Mouse (Mus musculus): ENCODE data around the gene Rgmb.

- TF ChIP-seq CTCF (IDR thresholded peaks at IDR 0.05; ENCODE audit: low read depth, low read length) (no peak), EP300 (IDR thresholded peaks at IDR 0.05; ENCODE audit: insufficient read depth, low read depth, low read length) (no peak)
These were observed 22.8 kb downstream of the Rgmb start for GRCm38 (mm10) chr17:15808015-15808414.

Measured in ES-Bruce4 (cell line).